Mouse (Mus musculus): ENCODE data around the gene Vmn2r22. TPM values are rescaled to one million over a fixed set of nuclear protein-coding genes. Genes with fewer than 3 reads are reported as not detected.
"Not testable (repeated sequence)": the region's sequence is repeated elsewhere in the genome, so short reads cannot be mapped to it uniquely, and the experiment has no call there.

Gene Vmn2r22
- not detected in 2 replicates for polyA plus RNA-seq (2012; rRNA removed)

DNA sequence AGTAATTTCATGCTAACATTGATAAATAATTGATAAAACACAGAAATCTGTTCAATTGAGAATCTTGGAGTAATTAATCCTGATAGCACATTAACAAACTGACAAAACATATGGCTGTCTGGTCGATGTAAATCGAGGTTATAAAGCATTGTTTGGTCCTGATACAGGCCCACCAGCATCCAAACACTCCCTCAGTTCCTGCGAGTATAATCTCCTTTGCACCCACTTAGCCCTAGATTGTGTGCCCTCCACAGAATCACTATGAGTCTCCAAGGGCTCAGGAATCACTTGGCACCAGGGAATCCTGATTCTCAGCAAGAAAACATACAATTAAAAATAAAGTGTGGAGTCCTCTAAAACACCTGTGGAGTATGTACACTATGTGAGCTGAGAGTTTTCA, at the start of gene Vmn2r22:
Vmn2r22 (minus strand) TSS at position 101 of the 400 bp plus-strand sequence.
- not testable (repeated sequence) for H3K27ac ChIP-seq (ENCODE audit: insufficient read depth, low read length); DNase-seq (ENCODE audit: low read depth in 1 of 2, low spot score in 2 of 2); H3K27me3 ChIP-seq (ENCODE audit: control insufficient read depth, insufficient read depth, low read length); H3K4me3 ChIP-seq (ENCODE audit: extremely low read depth, insufficient read depth, insufficient read length); H3K4me1 ChIP-seq (ENCODE audit: control insufficient read depth, insufficient read depth, insufficient read length); H3K36me3 ChIP-seq (ENCODE audit: control insufficient read depth, insufficient read depth, low read length)
- WGBS = 74% methylated on average over 3 of the region's 3 CpGs

DNA sequence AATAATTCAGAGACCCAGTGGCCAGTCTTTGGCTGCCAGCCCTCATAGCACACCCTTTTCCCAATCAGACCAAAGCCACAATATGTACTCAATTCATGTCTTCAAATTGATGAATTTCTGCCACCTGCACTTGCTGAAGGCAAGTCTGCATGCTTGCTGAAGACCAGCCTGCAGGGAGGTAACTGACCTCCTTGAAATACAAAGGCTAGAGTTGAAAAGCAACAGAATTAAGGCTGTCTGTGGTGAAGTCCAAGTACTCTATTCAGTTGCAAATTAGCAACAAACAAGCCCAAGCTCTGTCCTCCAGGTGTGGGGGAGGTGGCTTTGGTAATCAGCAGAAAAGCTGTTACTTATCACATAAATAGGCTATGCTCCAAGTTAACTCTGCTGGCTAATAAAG, 46.7 kb upstream of the Vmn2r22 start:
- DNase-seq (ENCODE audit: low read depth in 1 of 2, low spot score in 2 of 2) = no peak
- Histone ChIP-seq H3K4me3 (ENCODE audit: extremely low read depth, insufficient read depth, insufficient read length) (no peak overlapping the region), H3K27ac (ENCODE audit: insufficient read depth, low read length) (no peak overlapping the region)

DNA sequence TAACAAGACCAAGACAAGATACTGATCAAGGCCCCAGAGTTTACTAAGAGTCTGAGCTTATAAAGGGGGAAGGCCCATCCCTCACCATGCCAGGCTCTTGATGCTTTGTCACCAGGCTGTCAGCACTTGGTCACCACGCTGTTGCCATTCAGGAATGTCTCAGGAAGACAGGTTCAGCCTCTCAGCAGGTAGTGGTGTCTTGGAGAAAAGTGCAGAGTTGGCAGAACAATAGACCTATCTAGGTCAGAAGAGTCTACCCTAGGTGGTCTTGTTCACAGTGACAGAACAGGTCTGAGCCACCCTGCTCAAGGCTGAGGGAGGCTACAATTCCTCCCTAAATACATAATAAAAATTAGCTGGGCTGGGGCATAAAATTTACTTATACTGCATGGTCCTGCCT, 46.1 kb upstream of the Vmn2r22 start:
- not testable (repeated sequence) for H3K4me1 ChIP-seq (ENCODE audit: control insufficient read depth, insufficient read depth, insufficient read length); H3K27ac ChIP-seq (ENCODE audit: insufficient read depth, low read length); DNase-seq (ENCODE audit: low read depth in 1 of 2, low spot score in 2 of 2); H3K36me3 ChIP-seq (ENCODE audit: control insufficient read depth, insufficient read depth, low read length); H3K27me3 ChIP-seq (ENCODE audit: control insufficient read depth, insufficient read depth, low read length); H3K4me3 ChIP-seq (ENCODE audit: extremely low read depth, insufficient read depth, insufficient read length)
- 77% methylated on average over 1 of the region's 1 CpGs for WGBS

More for the DNA sequence above, 46.7 kb upstream of the Vmn2r22 start:
- Histone ChIP-seq H3K36me3 (ENCODE audit: control insufficient read depth, insufficient read depth, low read length) (no peaks in the 10 kb centered on the region), H3K27me3 (ENCODE audit: control insufficient read depth, insufficient read depth, low read length) (no peaks in the 10 kb centered on the region), H3K4me1 (ENCODE audit: control insufficient read depth, insufficient read depth, insufficient read length) (no peaks in the 10 kb centered on the region)
- TF ChIP-seq POLR2A (IDR thresholded peaks at IDR 0.05; ENCODE audit: low read depth, low read length) (no peak), CTCF (IDR thresholded peaks at IDR 0.05; ENCODE audit: extremely low read depth, insufficient read depth, insufficient read length, insufficient replicate concordance) (no peak)

DNA sequence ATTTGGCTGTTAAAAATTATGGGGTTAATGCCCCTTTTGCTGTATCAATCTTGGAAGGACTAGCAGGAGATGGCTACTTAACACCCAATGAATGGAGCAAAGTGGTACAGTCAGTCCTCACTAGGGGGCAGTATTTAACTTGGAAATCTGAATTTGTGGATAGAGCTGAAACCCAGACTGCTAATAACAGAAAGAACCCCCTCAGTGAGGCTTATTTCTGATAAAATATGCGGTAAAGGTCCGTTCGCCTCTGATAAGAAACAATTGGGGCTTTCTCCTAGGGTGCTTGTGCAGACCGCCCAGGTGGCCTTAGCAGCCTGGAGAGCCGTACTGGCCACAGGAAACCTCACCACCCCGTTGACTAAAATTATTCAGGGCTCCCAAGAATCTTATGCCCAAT, 6.5 kb upstream of the Vmn2r22 start:
- no peak for TF ChIP-seq CTCF (IDR thresholded peaks at IDR 0.05; ENCODE audit: extremely low read depth, insufficient read depth, insufficient read length, insufficient replicate concordance)
- TF ChIP-seq POLR2A (IDR thresholded peaks at IDR 0.05; ENCODE audit: low read depth, low read length) = no peak
- no peaks in the 10 kb centered on the region for H3K4me1 ChIP-seq (ENCODE audit: control insufficient read depth, insufficient read depth, insufficient read length)
- no peaks in the 10 kb centered on the region for H3K27me3 ChIP-seq (ENCODE audit: control insufficient read depth, insufficient read depth, low read length)
- no peaks in the 10 kb centered on the region for H3K36me3 ChIP-seq (ENCODE audit: control insufficient read depth, insufficient read depth, low read length)
- no peak overlapping the region for H3K4me3 ChIP-seq (ENCODE audit: extremely low read depth, insufficient read depth, insufficient read length)
- DNase-seq (ENCODE audit: low read depth in 1 of 2, low spot score in 2 of 2) = no peak
- no peak overlapping the region for H3K27ac ChIP-seq (ENCODE audit: insufficient read depth, low read length)
- WGBS = 44% methylated on average over 6 of the region's 6 CpGs

DNA sequence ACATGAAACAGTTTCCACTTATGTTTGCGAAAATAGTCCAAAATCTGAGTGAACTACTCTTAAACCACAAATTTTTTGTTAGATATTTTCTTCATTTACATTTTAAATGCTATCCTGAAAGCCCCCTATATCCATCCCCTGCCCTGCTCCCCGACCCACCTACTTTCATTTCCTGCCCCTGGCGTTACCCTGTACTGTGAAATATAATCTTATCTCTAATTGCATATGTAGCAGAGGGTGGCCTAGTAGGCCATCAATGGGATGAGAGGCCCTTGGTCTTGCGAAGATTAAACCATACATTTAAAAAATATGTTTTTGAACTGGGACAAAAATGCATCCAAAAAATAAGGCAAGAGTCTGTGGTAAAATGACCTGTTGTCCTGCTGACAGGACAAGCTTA, 11.1 kb downstream of the Vmn2r22 start:
- not testable (repeated sequence) for H3K4me3 ChIP-seq (ENCODE audit: extremely low read depth, insufficient read depth, insufficient read length); H3K27ac ChIP-seq (ENCODE audit: insufficient read depth, low read length); H3K27me3 ChIP-seq (ENCODE audit: control insufficient read depth, insufficient read depth, low read length); H3K4me1 ChIP-seq (ENCODE audit: control insufficient read depth, insufficient read depth, insufficient read length); DNase-seq (ENCODE audit: low read depth in 1 of 2, low spot score in 2 of 2); H3K36me3 ChIP-seq (ENCODE audit: control insufficient read depth, insufficient read depth, low read length)
- 68% methylated on average over 4 of the region's 4 CpGs for WGBS

DNA sequence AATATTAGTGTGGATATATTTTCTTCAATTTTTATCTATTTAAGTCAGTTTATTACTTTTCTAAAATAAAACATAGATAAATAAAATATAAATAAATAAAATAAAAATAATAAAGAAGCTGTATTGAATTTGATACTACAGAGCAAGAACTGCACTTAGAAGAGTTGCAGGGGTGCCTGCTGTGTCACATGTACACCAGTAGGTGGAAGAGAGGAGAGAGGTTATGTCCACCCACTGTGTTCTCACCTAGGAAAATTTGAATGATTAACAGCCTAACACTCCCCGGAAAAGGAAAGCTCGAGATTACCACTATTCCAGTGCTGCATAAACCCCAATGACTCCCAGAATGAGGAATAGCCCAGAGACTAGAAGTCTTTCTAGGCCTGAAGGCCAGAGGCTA, 26.7 kb downstream of the Vmn2r22 start:
- H3K4me1 ChIP-seq (ENCODE audit: control insufficient read depth, insufficient read depth, insufficient read length); DNase-seq (ENCODE audit: low read depth in 1 of 2, low spot score in 2 of 2); H3K27ac ChIP-seq (ENCODE audit: insufficient read depth, low read length); H3K36me3 ChIP-seq (ENCODE audit: control insufficient read depth, insufficient read depth, low read length); H3K27me3 ChIP-seq (ENCODE audit: control insufficient read depth, insufficient read depth, low read length); H3K4me3 ChIP-seq (ENCODE audit: extremely low read depth, insufficient read depth, insufficient read length): not testable (repeated sequence)
- no CpG with 5 or more reads among the region's 2 CpGs for WGBS

DNA sequence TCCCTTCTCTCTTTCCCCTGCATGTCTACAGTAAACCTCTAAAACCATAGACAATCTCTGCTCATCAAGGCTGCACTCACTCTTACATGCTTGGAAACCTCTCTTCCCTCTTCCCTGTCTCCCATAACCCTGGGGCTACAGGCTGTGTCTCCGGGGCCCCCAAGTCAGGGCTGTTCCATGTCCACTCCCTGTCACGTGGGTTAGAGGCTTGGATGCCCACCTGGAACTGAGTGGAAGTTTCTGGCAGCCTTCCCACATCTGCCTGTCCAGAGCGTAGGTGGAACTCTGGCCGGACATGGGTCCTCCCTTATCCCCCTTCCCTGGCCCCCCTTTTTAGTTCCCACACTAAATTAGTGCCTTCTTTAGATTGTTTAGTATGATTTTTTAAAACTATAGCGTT, 62.2 kb downstream of the Vmn2r22 start:
- H3K4me3 ChIP-seq (ENCODE audit: extremely low read depth, insufficient read depth, insufficient read length); H3K36me3 ChIP-seq (ENCODE audit: control insufficient read depth, insufficient read depth, low read length); DNase-seq (ENCODE audit: low read depth in 1 of 2, low spot score in 2 of 2); H3K4me1 ChIP-seq (ENCODE audit: control insufficient read depth, insufficient read depth, insufficient read length); H3K27me3 ChIP-seq (ENCODE audit: control insufficient read depth, insufficient read depth, low read length); H3K27ac ChIP-seq (ENCODE audit: insufficient read depth, low read length): not testable (repeated sequence)
- WGBS = no CpG with 5 or more reads among the region's 5 CpGs

DNA sequence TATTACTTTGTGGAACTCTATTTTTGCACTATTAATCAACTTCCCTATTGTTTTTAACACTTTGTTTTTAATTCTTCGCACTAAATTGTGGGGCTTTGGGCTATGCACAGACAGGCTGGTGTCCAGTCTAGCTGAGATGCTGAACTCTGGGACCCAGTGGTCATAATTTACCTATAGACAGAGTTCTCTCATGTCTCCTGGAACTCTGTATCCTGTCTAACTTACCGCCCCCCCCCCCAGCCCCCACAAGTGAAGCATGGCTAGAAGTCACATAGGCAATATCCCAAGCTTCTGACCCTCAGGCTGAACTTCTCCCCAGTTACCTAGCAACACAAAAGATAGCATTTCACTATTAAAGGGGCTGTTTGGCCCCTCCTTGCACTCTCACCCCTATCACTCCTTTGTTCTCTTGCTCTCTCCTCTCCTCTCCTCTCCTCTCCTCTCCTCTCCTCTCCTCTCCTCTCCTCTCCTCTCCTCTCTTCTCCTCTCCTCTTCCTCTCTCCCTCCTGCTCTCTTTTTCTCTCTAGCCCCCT, 62.7 kb downstream of the Vmn2r22 start:
- H3K36me3 ChIP-seq (ENCODE audit: control insufficient read depth, insufficient read depth, low read length); H3K4me3 ChIP-seq (ENCODE audit: extremely low read depth, insufficient read depth, insufficient read length); H3K27ac ChIP-seq (ENCODE audit: insufficient read depth, low read length); DNase-seq (ENCODE audit: low read depth in 1 of 2, low spot score in 2 of 2); H3K27me3 ChIP-seq (ENCODE audit: control insufficient read depth, insufficient read depth, low read length); H3K4me1 ChIP-seq (ENCODE audit: control insufficient read depth, insufficient read depth, insufficient read length): not testable (repeated sequence)
- WGBS = no CpG with 5 or more reads among the region's 2 CpGs

DNA sequence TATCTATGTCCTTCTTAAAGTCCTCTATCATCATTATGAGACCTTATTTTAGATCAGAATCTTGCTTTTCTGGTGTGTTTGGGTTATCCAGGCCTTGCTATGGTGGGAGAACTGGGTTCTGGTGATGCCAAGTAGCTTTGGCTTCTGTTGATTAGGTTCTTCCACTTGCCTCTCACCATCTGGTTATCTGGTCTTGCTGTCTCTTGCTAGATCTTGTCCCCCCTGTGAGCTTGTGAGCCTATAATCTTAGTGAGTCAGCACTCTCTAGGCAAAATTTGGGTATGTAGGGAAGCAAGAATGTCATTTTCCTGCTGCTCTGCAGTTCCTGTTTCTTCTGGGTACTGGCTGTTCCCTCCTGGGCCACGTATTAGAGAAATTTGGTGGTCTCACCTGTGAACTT, 66.5 kb downstream of the Vmn2r22 start:
- not testable (repeated sequence) for H3K27me3 ChIP-seq (ENCODE audit: control insufficient read depth, insufficient read depth, low read length); H3K4me1 ChIP-seq (ENCODE audit: control insufficient read depth, insufficient read depth, insufficient read length); DNase-seq (ENCODE audit: low read depth in 1 of 2, low spot score in 2 of 2); H3K4me3 ChIP-seq (ENCODE audit: extremely low read depth, insufficient read depth, insufficient read length); H3K36me3 ChIP-seq (ENCODE audit: control insufficient read depth, insufficient read depth, low read length); H3K27ac ChIP-seq (ENCODE audit: insufficient read depth, low read length)
- no CpG with 5 or more reads among the region's 1 CpGs for WGBS

DNA sequence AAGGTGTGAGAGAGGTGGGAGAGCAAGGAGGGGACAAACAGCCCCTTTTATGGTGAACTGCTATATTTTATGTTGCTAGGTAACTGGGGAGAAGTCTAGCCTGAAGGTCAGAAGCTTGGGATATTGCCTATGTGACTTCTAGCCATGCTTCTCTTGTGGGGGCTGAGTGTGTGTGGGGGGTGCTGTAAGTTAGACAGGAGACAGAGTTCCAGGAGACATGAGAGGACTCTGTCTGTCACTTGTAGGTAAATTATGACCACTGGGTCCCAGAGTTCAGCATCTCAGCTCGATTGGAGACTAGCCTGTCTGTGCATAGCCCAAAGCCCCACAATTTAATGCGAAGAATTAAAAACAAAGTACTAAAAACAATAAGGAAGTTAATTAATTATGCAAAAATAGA, 75.8 kb downstream of the Vmn2r22 start:
- H3K27ac ChIP-seq (ENCODE audit: insufficient read depth, low read length); H3K4me3 ChIP-seq (ENCODE audit: extremely low read depth, insufficient read depth, insufficient read length); H3K27me3 ChIP-seq (ENCODE audit: control insufficient read depth, insufficient read depth, low read length); DNase-seq (ENCODE audit: low read depth in 1 of 2, low spot score in 2 of 2); H3K36me3 ChIP-seq (ENCODE audit: control insufficient read depth, insufficient read depth, low read length); H3K4me1 ChIP-seq (ENCODE audit: control insufficient read depth, insufficient read depth, insufficient read length): not testable (repeated sequence)
- WGBS = no CpG with 5 or more reads among the region's 2 CpGs
